Mouse (Mus musculus): ENCODE measurements around the gene Smyd3.

The Smyd3 gene

DNA sequence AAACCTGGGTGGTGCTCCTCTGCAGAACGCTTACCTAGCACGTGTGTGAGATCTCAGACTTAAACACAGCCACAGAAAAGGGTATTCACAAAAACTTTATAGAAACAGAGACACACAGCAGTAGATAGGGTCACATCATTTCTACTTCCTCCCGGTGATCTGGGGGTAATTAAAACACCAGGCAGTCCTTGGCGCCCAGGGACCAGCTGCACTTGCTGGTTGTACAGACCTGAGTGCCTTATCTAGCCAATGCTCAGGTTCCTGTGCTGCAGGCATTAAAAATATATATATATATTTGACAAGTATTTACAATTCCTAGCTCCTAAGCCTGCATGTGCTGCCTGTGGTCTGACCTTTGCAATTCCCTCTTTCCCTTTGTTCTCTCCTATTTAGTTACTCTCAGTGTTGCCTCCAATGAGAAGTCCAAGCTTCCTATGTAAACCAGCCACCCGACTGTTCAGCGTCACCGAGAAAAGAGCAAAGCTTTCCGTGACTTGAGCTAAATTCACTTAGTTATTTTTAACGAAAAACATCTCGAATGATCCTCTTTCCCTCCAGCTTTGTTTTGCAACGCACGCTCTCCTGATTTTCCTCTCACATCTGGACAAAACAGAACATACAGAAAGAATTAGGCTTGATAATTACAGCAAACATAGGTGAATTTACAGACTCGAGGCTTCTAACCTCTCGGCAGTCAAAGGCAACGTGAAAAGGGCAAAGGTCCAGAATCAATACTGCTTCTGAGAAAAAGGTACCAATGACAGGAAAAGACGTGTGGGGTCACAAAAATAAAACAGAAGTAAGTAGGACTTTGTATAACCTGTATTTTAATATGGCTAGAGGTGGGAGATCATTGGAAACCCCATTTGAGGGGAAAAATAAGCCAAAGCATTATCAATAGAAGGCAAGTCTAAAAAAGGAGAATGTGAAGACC, 409.8 kb downstream of the Smyd3 start:
- no peak for DNase-seq

- peak; percentile 35 to 53 for DNase-seq
Observed at GRCm38 (mm10) chr1:179107211-179107610, 410.6 kb downstream of the Smyd3 start.

GRCm38 (mm10) chr1:179106702-179107145, 411.1 kb downstream of the Smyd3 start:
- peak in 1 of 2 experiments; percentile 47 for DNase-seq

DNA sequence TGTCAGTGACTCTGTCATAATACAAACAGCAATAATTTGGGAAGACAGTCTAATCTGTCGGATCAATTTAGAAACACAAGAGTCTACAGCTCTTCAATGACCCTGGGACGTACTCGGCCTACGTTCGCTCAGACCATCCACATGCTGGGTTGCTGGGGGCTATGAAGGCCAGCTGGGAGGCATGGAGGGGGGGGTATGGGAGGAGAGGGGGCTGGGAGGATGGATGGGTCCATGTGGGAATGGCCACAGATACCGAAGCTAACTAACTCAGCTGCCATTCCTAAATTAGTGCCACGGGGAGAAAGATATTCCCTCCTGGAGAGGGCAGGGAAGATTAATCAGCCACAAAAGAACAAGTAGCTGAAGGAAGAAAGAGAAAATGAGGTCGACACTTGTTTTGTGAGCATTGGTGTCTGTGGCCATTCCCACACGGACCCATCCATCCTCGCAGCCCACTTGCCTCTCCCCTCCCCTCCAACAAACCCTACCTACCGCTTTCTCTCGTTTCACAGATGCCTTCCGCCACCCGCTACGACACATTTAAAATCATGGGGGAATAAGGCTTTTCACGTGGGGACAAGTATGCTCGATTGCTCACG, 411.6 kb downstream of the Smyd3 start:
- no peak for DNase-seq

DNA sequence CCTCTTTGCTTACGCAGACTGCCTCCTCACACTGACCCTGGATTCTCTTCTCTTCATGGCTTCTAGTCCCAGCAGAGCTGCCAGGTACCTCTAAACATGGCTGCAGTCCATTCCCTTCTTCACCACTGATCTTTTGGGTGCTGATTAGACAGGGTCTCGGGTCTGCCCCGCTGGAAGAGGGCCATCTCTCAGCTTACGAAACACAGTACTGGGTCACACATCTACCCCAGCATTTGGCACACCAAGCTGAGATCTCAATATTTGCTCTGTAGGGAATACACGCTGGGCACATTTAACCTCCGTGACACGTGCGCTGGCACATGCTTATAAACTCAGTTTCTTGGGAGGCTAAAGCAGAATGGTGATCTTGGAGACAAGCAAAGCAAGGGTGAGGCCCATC, 413.4 kb downstream of the Smyd3 start:
- DNase-seq: no peak

DNA sequence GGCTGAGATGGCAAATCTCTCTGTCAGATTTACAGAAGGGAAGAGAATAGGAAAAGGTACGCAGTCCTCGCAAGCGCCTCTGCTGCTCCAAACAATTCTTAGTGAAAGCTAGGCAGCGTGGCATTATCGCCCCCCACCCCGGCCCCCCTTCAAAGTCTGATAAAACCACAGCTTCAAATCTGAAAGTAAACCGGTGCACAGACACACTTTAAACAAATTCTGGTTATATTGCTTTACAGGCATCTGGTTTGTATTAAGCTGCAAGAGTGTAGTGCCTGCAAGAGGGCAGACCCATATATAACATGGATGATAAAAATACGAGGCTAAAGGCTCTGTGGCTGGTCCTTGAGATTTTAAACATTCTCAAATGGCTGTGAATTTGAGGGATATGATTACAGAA, 420.8 kb downstream of the Smyd3 start:
- no peak for DNase-seq

GRCm38 (mm10) chr1:179096323-179096722, 421.5 kb downstream of the Smyd3 start:
- DNase-seq: no peak

GRCm38 (mm10) chr1:179089174-179089573, 428.7 kb downstream of the Smyd3 start:
- DNase-seq: no peak

DNA sequence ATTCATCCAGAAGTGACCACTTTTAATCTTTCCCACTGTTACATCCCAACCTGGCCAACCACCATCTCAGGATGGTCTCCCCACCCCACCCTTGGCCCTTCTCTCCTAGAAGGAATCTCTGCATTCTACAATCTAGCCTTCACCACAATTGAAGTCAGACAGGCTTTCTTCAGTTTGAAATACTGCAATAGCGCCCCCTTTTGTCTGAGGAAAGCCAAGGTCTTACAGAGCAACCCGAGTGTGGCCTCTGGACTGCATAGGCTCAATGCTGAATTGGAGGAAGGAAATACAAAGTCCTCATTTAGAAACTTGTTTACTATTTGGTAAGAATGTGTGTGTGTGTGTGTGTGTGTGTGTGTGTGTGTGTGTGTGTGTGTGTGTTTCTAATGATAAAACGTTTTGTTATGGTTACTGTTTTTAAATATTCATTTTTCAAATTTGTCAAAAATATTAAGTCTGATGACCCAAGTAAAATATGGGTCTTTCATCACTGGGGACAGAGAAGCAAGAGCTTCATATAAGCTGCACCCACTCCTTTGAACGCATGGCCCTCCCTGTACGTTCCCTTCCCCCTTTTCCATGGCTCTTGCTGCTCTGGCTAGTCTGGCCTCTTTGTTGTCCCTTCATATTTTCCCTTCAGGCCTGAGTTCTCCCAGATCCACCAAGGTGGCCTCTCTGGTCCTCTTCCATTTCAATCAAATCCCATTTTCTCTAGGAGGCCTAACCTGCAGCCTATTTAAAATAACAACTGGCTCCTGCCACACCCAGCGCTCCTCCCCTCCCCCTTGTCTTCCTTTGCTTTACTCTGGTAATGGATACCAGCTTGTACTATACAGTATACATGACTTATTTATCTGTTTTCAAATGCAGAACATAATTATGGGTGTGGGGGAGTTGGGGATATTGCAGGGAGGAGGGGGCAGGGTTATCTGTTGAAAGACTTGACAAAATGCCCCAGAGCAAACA, 430.5 kb downstream of the Smyd3 start:
- DNase-seq: peak; percentile 76 to 79

GRCm38 (mm10) chr1:179086208-179086607, 431.6 kb downstream of the Smyd3 start:
- peak; percentile 80 to 82 for DNase-seq

DNA sequence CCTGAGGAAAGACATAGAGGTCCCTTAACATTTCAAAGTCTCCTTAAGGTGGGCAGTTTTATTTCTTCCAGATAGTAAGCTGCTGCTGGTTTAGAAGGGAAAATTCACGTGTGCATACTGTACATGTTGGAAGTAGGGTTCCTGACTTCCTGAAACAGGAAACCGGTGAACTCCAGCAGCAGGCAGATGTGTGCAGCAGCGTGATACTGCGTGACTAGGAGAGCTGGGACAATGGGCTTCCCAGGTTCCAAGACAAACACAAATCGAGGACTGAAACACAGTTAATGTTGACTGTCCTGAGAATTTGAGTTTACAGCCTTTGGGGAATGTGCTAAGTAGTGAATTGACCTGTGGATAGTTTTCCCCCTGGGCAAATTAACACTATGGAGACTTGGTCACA, 434.7 kb downstream of the Smyd3 start:
- no peak for DNase-seq

- peak; percentile 73 to 76 for DNase-seq
Observed at GRCm38 (mm10) chr1:179073846-179074245, 444.0 kb downstream of the Smyd3 start.

GRCm38 (mm10) chr1:179072935-179073654, 444.7 kb downstream of the Smyd3 start:
- no peak for DNase-seq

- no peak for DNase-seq
Observed at GRCm38 (mm10) chr1:179072406-179072805, 445.4 kb downstream of the Smyd3 start.

DNA sequence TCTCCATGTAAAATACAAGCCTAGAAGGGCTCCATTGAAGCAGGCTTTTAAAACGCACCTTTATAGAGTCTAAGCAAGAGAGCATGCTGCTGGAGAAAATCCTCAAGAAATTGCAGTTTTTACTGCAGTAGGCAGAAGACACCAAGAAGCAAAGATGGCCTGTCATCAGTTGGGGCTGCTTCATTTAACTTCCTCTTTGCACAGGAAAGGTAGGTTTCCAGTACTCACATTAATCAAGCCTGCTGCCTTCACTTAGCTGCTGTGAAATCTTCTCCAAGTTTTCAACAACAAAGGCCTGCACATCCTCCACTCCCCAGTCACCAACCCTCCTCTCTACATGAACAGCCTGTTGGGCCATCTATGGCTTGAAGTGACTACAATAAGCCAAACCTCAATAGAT, 448.9 kb downstream of the Smyd3 start:
- no peak for DNase-seq

- no peak for DNase-seq
Observed at GRCm38 (mm10) chr1:179065294-179065601, 452.6 kb downstream of the Smyd3 start.

- peak; percentile 88 to 90 for DNase-seq
Observed at GRCm38 (mm10) chr1:179064601-179065293, 453.1 kb downstream of the Smyd3 start.

- DNase-seq: peak; percentile 66 to 75
Observed at GRCm38 (mm10) chr1:179061759-179062168, 456.1 kb downstream of the Smyd3 start.

- no peak for DNase-seq
Observed at GRCm38 (mm10) chr1:179061053-179061452, 456.8 kb downstream of the Smyd3 start.

- peak; percentile 51 to 64 for DNase-seq
Observed at GRCm38 (mm10) chr1:179060113-179060955, 457.5 kb downstream of the Smyd3 start.

All from cerebellum, postnatal 14 days (tissue).